Mouse (Mus musculus): ENCODE data around the gene Zfp423.

The Zfp423 gene

GRCm38 (mm10) chr8:87836866-87837265, 122.5 kb downstream of the Zfp423 start:
- peak; percentile 61 to 75 for DNase-seq (ENCODE audit: low spot score in 2 of 2)

- DNase-seq (ENCODE audit: low spot score in 2 of 2): no peak
Measured at GRCm38 (mm10) chr8:87835924-87836323, 123.5 kb downstream of the Zfp423 start.

- no peak for DNase-seq (ENCODE audit: low spot score in 2 of 2)
Measured at GRCm38 (mm10) chr8:87835411-87835821, 124.0 kb downstream of the Zfp423 start.

- DNase-seq (ENCODE audit: low spot score in 2 of 2): no peak
Measured at GRCm38 (mm10) chr8:87834656-87835055, 124.7 kb downstream of the Zfp423 start.

- DNase-seq (ENCODE audit: low spot score in 2 of 2): no peak
Measured at GRCm38 (mm10) chr8:87833841-87834620, 125.4 kb downstream of the Zfp423 start.

- DNase-seq (ENCODE audit: low spot score in 2 of 2): no peak
Measured at GRCm38 (mm10) chr8:87833339-87833738, 126.1 kb downstream of the Zfp423 start.

- no peak for DNase-seq (ENCODE audit: low spot score in 2 of 2)
Measured at GRCm38 (mm10) chr8:87832381-87833325, 126.7 kb downstream of the Zfp423 start.

- no peak for DNase-seq (ENCODE audit: low spot score in 2 of 2)
Measured at GRCm38 (mm10) chr8:87831567-87831966, 127.8 kb downstream of the Zfp423 start.

- DNase-seq (ENCODE audit: low spot score in 2 of 2): no peak
Measured at GRCm38 (mm10) chr8:87831116-87831515, 128.3 kb downstream of the Zfp423 start.

GRCm38 (mm10) chr8:87830200-87830599, 129.2 kb downstream of the Zfp423 start:
- DNase-seq (ENCODE audit: low spot score in 2 of 2): no peak

GRCm38 (mm10) chr8:87826013-87826660, 133.3 kb downstream of the Zfp423 start:
- no peak for DNase-seq (ENCODE audit: low spot score in 2 of 2)

- DNase-seq (ENCODE audit: low spot score in 2 of 2): no peak
Measured at GRCm38 (mm10) chr8:87823172-87823571, 136.2 kb downstream of the Zfp423 start.

GRCm38 (mm10) chr8:87822690-87823089, 136.7 kb downstream of the Zfp423 start:
- no peak for DNase-seq (ENCODE audit: low spot score in 2 of 2)

GRCm38 (mm10) chr8:87822175-87822574, 137.2 kb downstream of the Zfp423 start:
- no peak for DNase-seq (ENCODE audit: low spot score in 2 of 2)

- no peak for DNase-seq (ENCODE audit: low spot score in 2 of 2)
Measured at GRCm38 (mm10) chr8:87821655-87822054, 137.7 kb downstream of the Zfp423 start.

- DNase-seq (ENCODE audit: low spot score in 2 of 2): no peak
Measured at GRCm38 (mm10) chr8:87819263-87819662, 140.1 kb downstream of the Zfp423 start.

- no peak for DNase-seq (ENCODE audit: low spot score in 2 of 2)
Measured at GRCm38 (mm10) chr8:87818506-87818905, 140.9 kb downstream of the Zfp423 start.

GRCm38 (mm10) chr8:87816141-87816540, 143.3 kb downstream of the Zfp423 start:
- DNase-seq (ENCODE audit: low spot score in 2 of 2): no peak

GRCm38 (mm10) chr8:87812661-87813060, 146.7 kb downstream of the Zfp423 start:
- DNase-seq (ENCODE audit: low spot score in 2 of 2): no peak

- no peak for DNase-seq (ENCODE audit: low spot score in 2 of 2)
Measured at GRCm38 (mm10) chr8:87812069-87812449, 147.3 kb downstream of the Zfp423 start.

- DNase-seq (ENCODE audit: low spot score in 2 of 2): peak; percentile 62 to 63
Measured at GRCm38 (mm10) chr8:87811399-87812068, 147.9 kb downstream of the Zfp423 start.

- no peak for DNase-seq (ENCODE audit: low spot score in 2 of 2)
Measured at GRCm38 (mm10) chr8:87810771-87811170, 148.6 kb downstream of the Zfp423 start.

Data from frontal cortex, postnatal 14 days (tissue).